Mouse (Mus musculus): ENCODE data around the gene Csnk1e. TPM values are rescaled to one million over a fixed set of nuclear protein-coding genes. Genes with fewer than 3 reads are reported as not detected.

Csnk1e gene
- polyA plus RNA-seq, 1 experiment from 2014 or later: 53.9 TPM

DNA sequence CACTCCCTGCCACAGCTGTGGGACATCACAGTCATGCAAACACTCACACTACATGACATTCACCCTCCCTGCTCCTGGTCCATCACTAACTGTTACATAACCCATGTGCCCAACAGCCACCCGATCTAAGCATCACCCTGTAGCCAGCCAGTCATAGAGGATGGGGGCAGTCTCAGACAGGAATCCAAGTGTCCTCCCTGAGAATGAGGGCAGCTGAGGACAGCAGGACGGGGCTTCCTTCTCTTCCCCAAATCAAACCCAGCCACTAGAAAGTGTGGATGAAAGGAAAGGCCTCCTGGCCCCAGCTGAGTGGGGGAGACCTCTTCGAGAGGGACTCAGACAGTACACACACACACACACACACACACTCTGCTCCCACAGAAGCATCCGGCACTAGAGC lies 60.5 kb downstream of the Csnk1e start:
- ATAC-seq (replicated peaks; ENCODE audit: low FRiP score, low read depth) (no peak), DNase-seq (ENCODE audit: low spot score) (peak; percentile 39)
- WGBS: 31% methylated on average over 4 of the region's 4 CpGs
- Histone ChIP-seq H3K4me1 (replicated peaks; ENCODE audit: insufficient read depth, low read length) (peaks cover 58% of the 10 kb centered on the region), H3K4me2 (ENCODE audit: low read length) (peak overlapping the region; percentile 37), H3K4me3 (replicated peaks; ENCODE audit: low read depth, low read length) (no peak overlapping the region), H3K27me3 (ENCODE audit: insufficient read depth, low read length) (no peaks in the 10 kb centered on the region), H3K9me3 (replicated peaks; ENCODE audit: low read length) (no peaks in the 10 kb centered on the region), H3K27ac (no peak overlapping the region), H3K36me3 (ENCODE audit: insufficient read depth, low read length) (no peaks in the 10 kb centered on the region), H3K9ac (ENCODE audit: low read depth, low read length) (no peak overlapping the region)
- TF ChIP-seq CTCF (IDR thresholded peaks at IDR 0.05; ENCODE audit: low read depth): no peak

- Histone ChIP-seq H3K9ac (ENCODE audit: low read depth, low read length) (no peak overlapping the region), H3K9me3 (replicated peaks; ENCODE audit: low read length) (no peaks in the 10 kb centered on the region), H3K4me2 (ENCODE audit: low read length) (no peak overlapping the region), H3K4me1 (replicated peaks; ENCODE audit: insufficient read depth, low read length) (peaks cover 58% of the 10 kb centered on the region), H3K27me3 (ENCODE audit: insufficient read depth, low read length) (no peaks in the 10 kb centered on the region), H3K4me3 (replicated peaks; ENCODE audit: low read depth, low read length) (no peak overlapping the region), H3K36me3 (ENCODE audit: insufficient read depth, low read length) (no peaks in the 10 kb centered on the region), H3K27ac (no peak overlapping the region)
- no peak for TF ChIP-seq CTCF (IDR thresholded peaks at IDR 0.05; ENCODE audit: low read depth)
- ATAC-seq (replicated peaks; ENCODE audit: low FRiP score, low read depth) (no peak), DNase-seq (ENCODE audit: low spot score) (no peak)
- WGBS: 87% methylated on average over 6 of the region's 6 CpGs
Measured at GRCm38 (mm10) chr15:79393101-79393500, 62.3 kb downstream of the Csnk1e start.

- WGBS: 87% methylated on average over 5 of the region's 5 CpGs
- DNase-seq (ENCODE audit: low spot score): no peak
- H3K4me3 ChIP-seq (replicated peaks; ENCODE audit: low read depth, low read length): no peak overlapping the region
- H3K27me3 ChIP-seq (ENCODE audit: insufficient read depth, low read length): no peaks in the 10 kb centered on the region
- TF ChIP-seq CTCF (IDR thresholded peaks at IDR 0.05; ENCODE audit: low read depth): no peak
- no peak overlapping the region for H3K4me2 ChIP-seq (ENCODE audit: low read length)
- no peaks in the 10 kb centered on the region for H3K9me3 ChIP-seq (replicated peaks; ENCODE audit: low read length)
- H3K9ac ChIP-seq (ENCODE audit: low read depth, low read length): no peak overlapping the region
- H3K27ac ChIP-seq: peak overlapping the region; percentile 79; the same call in 1 of the 2 replicates
- H3K4me1 ChIP-seq (replicated peaks; ENCODE audit: insufficient read depth, low read length): peaks cover 59% of the 10 kb centered on the region
- H3K36me3 ChIP-seq (ENCODE audit: insufficient read depth, low read length): no peaks in the 10 kb centered on the region
- no peak for ATAC-seq (replicated peaks; ENCODE audit: low FRiP score, low read depth)
Measured at GRCm38 (mm10) chr15:79392527-79392926, 62.8 kb downstream of the Csnk1e start.

DNA sequence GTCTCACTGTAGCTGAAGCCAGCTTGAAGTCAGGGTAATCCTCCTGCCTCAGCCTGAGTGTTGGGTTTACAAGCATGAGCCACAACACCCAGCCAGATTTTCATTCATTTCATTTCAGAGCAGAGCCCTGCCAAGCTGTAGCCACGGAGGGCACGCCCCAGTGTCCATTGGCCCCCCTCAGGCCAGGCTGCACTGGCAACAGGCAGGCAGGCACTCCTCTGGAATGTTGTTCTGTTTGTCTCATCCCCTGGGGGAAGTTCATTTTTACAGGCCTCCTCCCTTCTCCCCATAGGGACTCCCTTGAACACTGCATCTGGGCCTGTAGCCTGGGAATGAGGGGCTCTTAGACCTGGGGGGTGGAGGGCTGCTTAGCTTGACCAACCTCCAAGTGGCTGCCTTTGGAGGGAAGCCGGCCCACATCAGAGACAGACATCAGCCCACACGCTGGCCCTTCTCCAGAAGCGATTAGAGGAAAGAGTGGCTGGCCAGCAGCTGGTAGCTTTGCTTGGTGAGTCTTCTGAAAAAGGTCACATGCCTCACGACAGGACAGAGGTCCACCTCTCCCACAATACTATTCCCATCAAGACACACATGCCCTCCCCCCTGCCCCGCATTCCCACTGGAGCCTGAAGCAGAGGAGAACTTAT lies 63.8 kb downstream of the Csnk1e start:
- H3K9me3 ChIP-seq (replicated peaks; ENCODE audit: low read length): no peaks in the 10 kb centered on the region
- H3K4me3 ChIP-seq (replicated peaks; ENCODE audit: low read depth, low read length): no peak overlapping the region
- 9% methylated on average over 7 of the region's 7 CpGs for WGBS
- ATAC-seq (replicated peaks; ENCODE audit: low FRiP score, low read depth): peak; percentile 54
- H3K27ac ChIP-seq: peak overlapping the region; percentile 79
- DNase-seq (ENCODE audit: low spot score): peak; percentile 75
- peaks cover 59% of the 10 kb centered on the region for H3K4me1 ChIP-seq (replicated peaks; ENCODE audit: insufficient read depth, low read length)
- H3K4me2 ChIP-seq (ENCODE audit: low read length): no peak overlapping the region
- no peak overlapping the region for H3K9ac ChIP-seq (ENCODE audit: low read depth, low read length)
- no peaks in the 10 kb centered on the region for H3K36me3 ChIP-seq (ENCODE audit: insufficient read depth, low read length)
- no peak for TF ChIP-seq CTCF (IDR thresholded peaks at IDR 0.05; ENCODE audit: low read depth)
- H3K27me3 ChIP-seq (ENCODE audit: insufficient read depth, low read length): no peaks in the 10 kb centered on the region

DNA sequence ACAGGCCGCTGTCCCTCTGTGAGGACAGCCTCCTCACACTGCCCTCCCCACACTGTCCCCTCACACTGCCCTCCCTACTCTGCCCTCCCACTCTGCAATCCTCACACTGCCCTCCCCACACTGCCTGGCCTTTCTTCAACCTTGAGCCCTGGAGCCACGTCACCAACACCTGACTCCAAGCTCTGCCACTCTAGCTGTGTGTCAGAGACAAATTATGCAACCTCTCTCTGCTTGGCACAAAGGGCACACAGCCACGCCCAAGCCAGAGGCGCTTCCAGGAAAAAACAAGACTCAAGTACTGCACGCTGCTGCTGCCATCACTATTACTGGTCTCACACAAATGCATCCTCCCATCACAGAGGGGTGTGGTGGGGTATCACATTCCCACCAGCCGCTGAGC lies 64.9 kb downstream of the Csnk1e start:
- Histone ChIP-seq H3K9me3 (replicated peaks; ENCODE audit: low read length) (no peaks in the 10 kb centered on the region), H3K27me3 (ENCODE audit: insufficient read depth, low read length) (no peaks in the 10 kb centered on the region), H3K27ac (no peak overlapping the region), H3K4me2 (ENCODE audit: low read length) (no peak overlapping the region), H3K9ac (ENCODE audit: low read depth, low read length) (no peak overlapping the region), H3K4me3 (replicated peaks; ENCODE audit: low read depth, low read length) (no peak overlapping the region), H3K4me1 (replicated peaks; ENCODE audit: insufficient read depth, low read length) (peaks cover 56% of the 10 kb centered on the region), H3K36me3 (ENCODE audit: insufficient read depth, low read length) (no peaks in the 10 kb centered on the region)
- ATAC-seq (replicated peaks; ENCODE audit: low FRiP score, low read depth) (peak; percentile 27; the same call in 1 of the 2 replicates), DNase-seq (ENCODE audit: low spot score) (no peak)
- 74% methylated on average over 6 of the region's 6 CpGs for WGBS
- TF ChIP-seq CTCF (IDR thresholded peaks at IDR 0.05; ENCODE audit: low read depth): no peak

DNA sequence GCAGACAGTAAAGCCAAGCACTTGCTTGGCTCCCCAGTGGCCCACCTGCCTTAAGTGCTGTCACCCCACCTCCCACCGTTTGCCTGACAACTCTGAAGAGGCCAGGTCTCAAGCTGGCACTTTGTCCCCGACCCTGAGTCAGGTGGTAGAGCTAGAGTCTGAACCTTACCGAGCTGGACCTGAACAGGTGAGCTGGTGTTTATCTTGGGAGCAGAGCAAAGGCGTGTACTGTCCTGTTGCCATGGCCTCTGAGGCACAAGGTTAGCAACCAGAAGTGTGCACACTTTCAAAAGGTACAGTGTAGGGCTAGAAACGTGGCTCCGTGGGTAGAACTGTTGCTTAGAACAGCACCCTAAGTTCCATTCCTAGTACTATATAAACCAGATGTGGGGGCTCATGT lies 67.2 kb downstream of the Csnk1e start:
- 69% methylated on average over 6 of the region's 6 CpGs for WGBS
- no peak overlapping the region for H3K4me3 ChIP-seq (replicated peaks; ENCODE audit: low read depth, low read length)
- peaks cover 40% of the 10 kb centered on the region for H3K4me1 ChIP-seq (replicated peaks; ENCODE audit: insufficient read depth, low read length)
- no peak for TF ChIP-seq CTCF (IDR thresholded peaks at IDR 0.05; ENCODE audit: low read depth)
- no peaks in the 10 kb centered on the region for H3K36me3 ChIP-seq (ENCODE audit: insufficient read depth, low read length)
- no peaks in the 10 kb centered on the region for H3K27me3 ChIP-seq (ENCODE audit: insufficient read depth, low read length)
- no peak for ATAC-seq (replicated peaks; ENCODE audit: low FRiP score, low read depth)
- H3K9ac ChIP-seq (ENCODE audit: low read depth, low read length): no peak overlapping the region
- no peaks in the 10 kb centered on the region for H3K9me3 ChIP-seq (replicated peaks; ENCODE audit: low read length)
- H3K4me2 ChIP-seq (ENCODE audit: low read length): no peak overlapping the region
- H3K27ac ChIP-seq: no peak overlapping the region
- DNase-seq (ENCODE audit: low spot score): no peak

- Histone ChIP-seq H3K4me1 (replicated peaks; ENCODE audit: insufficient read depth, low read length) (peaks cover 35% of the 10 kb centered on the region), H3K4me2 (ENCODE audit: low read length) (no peak overlapping the region), H3K27me3 (ENCODE audit: insufficient read depth, low read length) (no peaks in the 10 kb centered on the region), H3K27ac (no peak overlapping the region), H3K9me3 (replicated peaks; ENCODE audit: low read length) (no peaks in the 10 kb centered on the region), H3K36me3 (ENCODE audit: insufficient read depth, low read length) (no peaks in the 10 kb centered on the region), H3K9ac (ENCODE audit: low read depth, low read length) (no peak overlapping the region), H3K4me3 (replicated peaks; ENCODE audit: low read depth, low read length) (no peak overlapping the region)
- ATAC-seq (replicated peaks; ENCODE audit: low FRiP score, low read depth) (no peak), DNase-seq (ENCODE audit: low spot score) (no peak)
- WGBS: 72% methylated on average over 7 of the region's 7 CpGs
- no peak for TF ChIP-seq CTCF (IDR thresholded peaks at IDR 0.05; ENCODE audit: low read depth)
Measured at GRCm38 (mm10) chr15:79387611-79388010, 67.8 kb downstream of the Csnk1e start.
